Mouse (Mus musculus): ENCODE data around the gene Urm1.

- TF ChIP-seq CTCF (IDR thresholded peaks at IDR 0.05; ENCODE audit: borderline replicate concordance, control insufficient read depth, extremely low read depth, insufficient read depth, low read length, poor library complexity) (no peak), POLR2A (IDR thresholded peaks at IDR 0.05; ENCODE audit: control insufficient read depth, extremely low read depth, insufficient read depth, low read length, poor library complexity) (no peak)
These were observed 26.4 kb downstream of the Urm1 start for GRCm38 (mm10) chr2:29846061-29846853.
